Mouse (Mus musculus) heart, adult 2 months (tissue): ENCODE data around the gene Jak1.

Experiments
- CTCF ChIP-seq: fragments of 200-600 bp; IDR thresholded peaks from 2 replicates; pipeline ENCODE4 v1.8.1; 2022; ENCODE audit warnings: antibody characterized with exemption, mild to moderate bottlenecking, moderate library complexity
- EP300 ChIP-seq: fragments of 200-500 bp; IDR thresholded peaks from 2 replicates; pipeline ENCODE4 v1.6.1; 2011; ENCODE audit warnings: low read depth, low read length, control low read depth; ENCODE audit not compliant: insufficient read depth
- POLR2A ChIP-seq: fragments of 200-500 bp; IDR thresholded peaks from 2 replicates; pipeline ENCODE4 v1.6.1; 2011; ENCODE audit warnings: mild to moderate bottlenecking, low read depth, low read length, control low read depth; ENCODE audit not compliant: insufficient read depth

DNA sequence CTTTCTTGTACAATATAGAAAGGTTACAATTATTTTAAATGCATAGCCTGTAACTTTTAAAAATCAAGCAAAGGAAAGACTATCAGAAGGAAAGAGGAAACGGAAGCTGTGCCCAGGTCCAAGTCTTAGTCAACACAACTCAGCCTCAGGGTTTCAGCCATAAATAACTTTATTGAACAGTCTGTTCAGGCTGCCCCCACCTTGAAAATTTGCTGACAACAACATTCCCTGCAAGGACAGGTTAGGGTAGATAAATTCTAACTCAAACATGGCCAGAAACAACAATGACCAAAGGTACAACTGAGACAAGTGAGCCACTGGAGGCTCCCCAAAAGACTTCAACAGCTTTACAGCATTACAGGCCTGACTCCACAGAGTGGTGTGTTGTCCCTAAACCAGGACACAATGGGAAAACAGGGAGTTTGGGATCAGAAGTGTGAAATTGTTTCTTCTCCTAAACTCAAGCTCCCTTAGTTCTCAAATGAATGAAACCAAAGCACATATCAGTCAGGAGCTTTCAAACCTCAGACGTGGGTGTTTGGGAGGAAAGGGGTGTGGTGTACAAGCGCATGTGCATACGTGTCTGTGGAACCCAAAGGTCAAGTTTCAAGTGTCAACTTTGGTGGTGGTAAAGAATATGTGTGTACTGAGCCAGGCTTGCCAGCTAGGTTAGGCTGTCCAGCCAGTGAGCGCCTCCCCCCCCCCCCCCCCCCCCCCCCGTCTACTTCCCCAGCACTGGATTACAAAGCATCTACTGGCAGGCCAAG is 14.9 kb downstream of the Jak1 start:
- TF ChIP-seq CTCF = no peak
- TF ChIP-seq POLR2A = no peak
- TF ChIP-seq EP300 = no peak
